Mouse (Mus musculus): ENCODE data around the gene Irs3. TPM values are rescaled to one million over a fixed set of nuclear protein-coding genes. Genes with fewer than 3 reads are reported as not detected.
A peak's percentile ranks its signal among the peaks of the same experiment; 100 is the strongest.

Irs3 gene
- polyA plus RNA-seq, 1 experiment from 2014 or later, result 0.18 TPM

DNA sequence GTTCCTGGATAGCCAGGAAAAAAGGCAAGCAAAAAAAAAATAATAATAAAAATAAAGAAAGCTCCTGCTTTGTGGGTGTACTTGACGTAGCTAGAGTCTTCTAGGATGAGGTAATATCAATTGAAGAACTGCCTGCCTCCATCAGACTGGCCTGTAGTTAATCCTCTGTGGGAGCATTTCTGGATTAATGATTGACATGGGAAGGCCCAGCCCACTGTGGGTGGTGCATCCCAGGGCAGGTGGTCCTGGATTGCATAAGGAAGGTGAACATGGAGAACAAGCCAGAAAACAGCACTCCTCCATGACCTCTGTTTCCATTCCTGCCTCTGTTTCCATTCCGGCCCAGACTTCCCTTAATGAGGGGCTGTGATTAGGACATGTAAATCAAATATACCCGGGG, 33.2 kb upstream of the Irs3 start:
- Histone ChIP-seq H3K4me3 (replicated peaks) (no peak overlapping the region), H3K4me1 (replicated peaks) (0 out of 2 replicates have a peak, but pooled peaks cover 2% of the 10 kb centered on the region), H3K27me3 (replicated peaks) (no peaks in the 10 kb centered on the region), H3K27ac (no peak overlapping the region), H3K36me3 (no peaks in the 10 kb centered on the region), H3K9ac (no peak overlapping the region), H3K4me2 (replicated peaks) (no peak overlapping the region), H3K9me3 (no peaks in the 10 kb centered on the region)
- no peak for ATAC-seq
- WGBS, result 69% methylated on average over 3 of the region's 3 CpGs

DNA sequence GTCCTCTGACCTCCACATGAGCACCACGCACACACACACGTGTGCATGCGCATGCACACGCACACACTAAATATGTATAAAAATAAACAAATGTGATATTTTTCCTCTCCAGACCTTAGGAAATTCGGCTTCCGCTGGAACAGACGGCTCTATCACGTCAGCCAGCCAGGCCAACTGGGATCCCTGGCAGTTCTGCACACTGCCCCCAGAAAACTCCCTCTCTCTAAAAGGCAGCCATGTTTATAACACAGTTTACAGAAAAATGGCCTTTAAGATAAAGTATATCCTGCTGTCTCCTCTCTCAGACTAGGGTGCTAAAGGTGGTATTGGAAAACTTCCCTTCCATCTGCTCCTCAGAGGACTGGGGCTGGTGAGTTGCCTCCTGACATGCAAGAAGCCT, 32.3 kb upstream of the Irs3 start:
- Histone ChIP-seq H3K36me3 (no peaks in the 10 kb centered on the region), H3K4me1 (replicated peaks) (peaks cover 8% of the 10 kb centered on the region; the same call in 1 of the 2 replicates), H3K9me3 (no peaks in the 10 kb centered on the region), H3K9ac (no peak overlapping the region), H3K4me3 (replicated peaks) (no peak overlapping the region), H3K27ac (no peak overlapping the region), H3K4me2 (replicated peaks) (no peak overlapping the region), H3K27me3 (replicated peaks) (no peaks in the 10 kb centered on the region)
- WGBS, result 92% methylated on average over 8 of the region's 8 CpGs
- no peak for ATAC-seq

DNA sequence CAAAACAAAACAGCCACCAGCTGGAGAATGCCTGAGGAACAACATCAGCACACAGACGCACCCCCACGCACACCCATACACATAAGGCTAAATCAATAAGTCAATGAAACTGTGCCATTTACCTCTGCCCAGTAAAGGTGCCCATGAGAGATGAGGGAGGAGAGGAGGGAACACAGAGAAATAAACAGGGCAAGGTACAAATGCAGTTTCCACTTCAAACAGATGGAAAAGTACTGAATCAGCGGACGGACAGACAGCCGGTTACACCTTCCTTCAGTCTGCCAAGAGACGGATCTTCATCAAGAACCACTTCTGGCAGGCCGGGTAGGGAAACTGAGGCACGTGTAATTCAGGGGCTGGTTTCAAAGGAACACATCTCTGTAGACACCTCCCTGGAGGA, 29.3 kb upstream of the Irs3 start:
- WGBS, result 88% methylated on average over 8 of the region's 8 CpGs
- H3K9me3 ChIP-seq, result no peaks in the 10 kb centered on the region
- no peak overlapping the region for H3K4me2 ChIP-seq (replicated peaks)
- no peaks in the 10 kb centered on the region for H3K36me3 ChIP-seq
- no peak overlapping the region for H3K4me3 ChIP-seq (replicated peaks)
- H3K27ac ChIP-seq, result no peak overlapping the region
- peaks cover 33% of the 10 kb centered on the region for H3K4me1 ChIP-seq (replicated peaks)
- H3K27me3 ChIP-seq (replicated peaks), result no peaks in the 10 kb centered on the region
- ATAC-seq, result no peak
- H3K9ac ChIP-seq, result no peak overlapping the region

DNA sequence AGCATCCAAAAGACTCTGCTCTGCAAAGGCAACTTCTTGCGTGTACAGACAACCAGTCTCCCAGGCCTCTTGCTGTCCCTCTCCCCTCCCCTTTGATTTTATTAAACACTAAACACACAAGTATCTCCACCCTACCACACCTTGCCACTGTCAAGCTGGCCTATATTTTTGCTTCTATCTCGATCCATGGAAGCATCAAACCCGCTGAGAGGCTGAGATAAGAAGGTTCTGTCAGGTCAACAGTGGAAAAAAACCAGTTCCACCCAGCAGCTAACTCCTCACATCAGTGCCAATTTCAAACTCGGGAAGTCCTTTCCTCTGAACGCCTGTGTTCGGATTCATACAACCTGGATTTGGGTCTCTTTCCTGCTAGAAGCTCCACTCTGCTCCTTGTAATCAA, 27.5 kb upstream of the Irs3 start:
- no peak overlapping the region for H3K9ac ChIP-seq

DNA sequence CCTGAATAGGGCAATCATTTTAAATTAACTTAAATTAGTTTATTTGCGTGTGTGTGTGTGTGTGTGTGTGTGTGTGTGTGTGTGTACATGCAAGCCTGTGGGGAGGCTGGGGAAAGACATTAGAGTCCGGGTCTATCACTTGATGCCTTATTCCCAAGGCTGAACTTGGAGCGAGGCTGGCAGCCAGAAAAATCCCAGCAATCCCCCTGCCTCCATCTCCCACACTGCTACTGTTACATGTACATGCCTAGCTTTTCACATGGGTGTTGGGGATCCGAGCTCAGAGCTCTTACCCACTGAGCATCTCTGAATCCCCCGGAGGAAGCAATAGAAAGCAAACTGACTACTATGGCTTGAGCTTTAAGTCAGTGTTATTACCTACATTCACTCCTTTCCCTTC, 26.8 kb upstream of the Irs3 start:
- Histone ChIP-seq H3K4me3 (replicated peaks) (no peak overlapping the region), H3K27me3 (replicated peaks) (no peaks in the 10 kb centered on the region), H3K36me3 (no peaks in the 10 kb centered on the region), H3K9ac (no peak overlapping the region), H3K9me3 (no peaks in the 10 kb centered on the region), H3K4me2 (replicated peaks) (peak overlapping the region; percentile 41; the same call in 1 of the 2 replicates), H3K4me1 (replicated peaks) (peaks cover 32% of the 10 kb centered on the region), H3K27ac (peak overlapping the region; percentile 91)
- ATAC-seq, result no peak
- 59% methylated on average over 5 of the region's 5 CpGs for WGBS

More for the DNA sequence above, 27.5 kb upstream of the Irs3 start:
- Histone ChIP-seq H3K4me2 (replicated peaks) (no peak overlapping the region), H3K4me1 (replicated peaks) (peaks cover 32% of the 10 kb centered on the region), H3K36me3 (no peaks in the 10 kb centered on the region), H3K4me3 (replicated peaks) (no peak overlapping the region), H3K9me3 (no peaks in the 10 kb centered on the region), H3K27me3 (replicated peaks) (no peaks in the 10 kb centered on the region), H3K27ac (0 out of 2 replicates have a peak overlapping the region, but pooled peaks have one; percentile 91)
- 69% methylated on average over 6 of the region's 6 CpGs for WGBS
- ATAC-seq, result no peak

DNA sequence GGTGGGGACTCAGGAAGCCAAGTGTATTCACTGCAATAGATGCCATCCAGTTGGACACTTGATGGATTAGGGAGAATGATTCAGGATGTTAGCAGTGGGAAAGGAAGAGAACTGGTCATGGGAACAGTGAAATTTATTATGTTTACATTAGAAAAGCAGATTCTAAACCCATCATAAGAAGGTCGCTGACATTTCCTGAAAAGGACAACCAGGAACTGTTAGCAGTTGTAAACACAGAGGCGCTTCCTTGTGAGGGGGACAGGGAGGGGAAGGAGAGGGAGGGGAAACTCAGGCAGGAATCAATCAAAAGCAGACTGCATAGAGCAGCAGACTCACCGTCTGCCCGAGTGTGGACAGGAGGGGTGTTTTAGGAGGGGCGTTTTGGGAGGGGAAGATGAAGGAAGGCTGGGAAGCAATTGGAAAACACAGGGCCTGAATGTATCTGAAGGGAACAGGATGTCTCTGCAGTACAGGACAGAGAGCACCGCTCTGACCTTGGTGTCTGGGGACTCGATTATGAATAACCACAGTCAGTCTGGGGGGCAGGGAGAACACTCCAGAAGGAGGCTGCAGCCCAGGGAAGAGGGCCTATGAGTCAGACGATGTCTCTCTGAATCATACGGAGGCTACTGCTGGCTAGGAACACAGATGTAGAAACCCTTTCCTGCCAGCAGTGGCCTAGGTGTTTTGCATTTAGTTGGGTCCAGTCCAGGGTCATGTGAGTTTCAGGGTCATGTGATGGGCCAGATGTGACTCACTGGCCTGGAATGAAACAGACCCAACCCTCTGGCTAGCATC, 26.1 kb upstream of the Irs3 start:
- Histone ChIP-seq H3K9me3 (no peaks in the 10 kb centered on the region), H3K4me2 (replicated peaks) (peak overlapping the region; percentile 41), H3K27me3 (replicated peaks) (no peaks in the 10 kb centered on the region), H3K27ac (peak overlapping the region; percentile 91), H3K4me1 (replicated peaks) (peaks cover 32% of the 10 kb centered on the region), H3K9ac (no peak overlapping the region), H3K36me3 (peaks cover 5% of the 10 kb centered on the region; the same call in 1 of the 2 replicates), H3K4me3 (replicated peaks) (no peak overlapping the region)
- peak; percentile 87 for ATAC-seq
- 2% methylated on average over 9 of the region's 9 CpGs for WGBS

DNA sequence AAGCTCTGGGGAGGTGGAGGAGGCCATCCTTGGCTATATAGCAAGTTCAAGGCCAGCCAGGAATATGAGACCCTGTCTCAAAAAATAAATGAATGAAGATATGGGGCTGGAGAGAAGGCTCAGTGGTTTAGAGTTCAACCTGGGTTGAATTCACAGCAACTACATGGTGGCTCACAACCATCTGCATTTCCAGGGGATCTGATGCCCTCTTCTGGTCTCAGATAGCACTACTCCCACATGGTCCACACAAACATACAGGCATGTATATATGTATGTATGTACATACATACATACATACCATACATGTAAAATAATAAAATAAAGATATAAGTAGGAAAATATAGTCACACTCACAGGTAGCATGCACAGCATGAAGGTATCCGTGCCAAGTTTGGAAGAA, 24.7 kb upstream of the Irs3 start:
- ATAC-seq, result no peak
- no peak overlapping the region for H3K4me2 ChIP-seq (replicated peaks)
- 84% methylated on average over 1 of the region's 1 CpGs for WGBS
- H3K4me3 ChIP-seq (replicated peaks), result no peak overlapping the region
- peaks cover 32% of the 10 kb centered on the region for H3K4me1 ChIP-seq (replicated peaks)
- H3K9me3 ChIP-seq, result no peaks in the 10 kb centered on the region
- no peak overlapping the region for H3K9ac ChIP-seq
- H3K27ac ChIP-seq, result 0 out of 2 replicates have a peak overlapping the region, but pooled peaks have one; percentile 29
- H3K36me3 ChIP-seq, result peaks cover 9% of the 10 kb centered on the region; the same call in 1 of the 2 replicates
- H3K27me3 ChIP-seq (replicated peaks), result no peaks in the 10 kb centered on the region

- Histone ChIP-seq H3K9ac (no peak overlapping the region), H3K36me3 (peaks cover 9% of the 10 kb centered on the region; the same call in 1 of the 2 replicates), H3K27me3 (replicated peaks) (no peaks in the 10 kb centered on the region), H3K9me3 (no peaks in the 10 kb centered on the region), H3K4me2 (replicated peaks) (0 out of 2 replicates have a peak overlapping the region, but pooled peaks have one; percentile 27), H3K27ac (peak overlapping the region; percentile 48), H3K4me1 (replicated peaks) (peaks cover 32% of the 10 kb centered on the region), H3K4me3 (replicated peaks) (no peak overlapping the region)
- WGBS, result 56% methylated on average over 10 of the region's 10 CpGs
- no peak for ATAC-seq
These were observed 23.5 kb upstream of the Irs3 start for GRCm38 (mm10) chr5:137668971-137669370.

- WGBS, result 61% methylated on average over 9 of the region's 9 CpGs
- Histone ChIP-seq H3K27me3 (replicated peaks) (no peaks in the 10 kb centered on the region), H3K36me3 (peaks cover 17% of the 10 kb centered on the region; the same call in 1 of the 2 replicates), H3K4me2 (replicated peaks) (peak overlapping the region; percentile 24), H3K4me1 (replicated peaks) (peaks cover 10% of the 10 kb centered on the region), H3K9ac (no peak overlapping the region), H3K9me3 (no peaks in the 10 kb centered on the region), H3K27ac (no peak overlapping the region), H3K4me3 (replicated peaks) (no peak overlapping the region)
- ATAC-seq, result peak; percentile 67
These were observed 17.5 kb upstream of the Irs3 start for GRCm38 (mm10) chr5:137663057-137663456.

GRCm38 (mm10) chr5:137660064-137660688, 14.7 kb upstream of the Irs3 start:
- H3K9me3 ChIP-seq, result no peaks in the 10 kb centered on the region
- H3K4me1 ChIP-seq (replicated peaks), result peaks cover 10% of the 10 kb centered on the region
- 81% methylated on average over 6 of the region's 6 CpGs for WGBS
- peaks cover 10% of the 10 kb centered on the region; the same call in 1 of the 2 replicates for H3K36me3 ChIP-seq
- H3K9ac ChIP-seq, result no peak overlapping the region
- H3K4me2 ChIP-seq (replicated peaks), result no peak overlapping the region
- H3K4me3 ChIP-seq (replicated peaks), result no peak overlapping the region
- no peaks in the 10 kb centered on the region for H3K27me3 ChIP-seq (replicated peaks)
- ATAC-seq, result no peak
- no peak overlapping the region for H3K27ac ChIP-seq

DNA sequence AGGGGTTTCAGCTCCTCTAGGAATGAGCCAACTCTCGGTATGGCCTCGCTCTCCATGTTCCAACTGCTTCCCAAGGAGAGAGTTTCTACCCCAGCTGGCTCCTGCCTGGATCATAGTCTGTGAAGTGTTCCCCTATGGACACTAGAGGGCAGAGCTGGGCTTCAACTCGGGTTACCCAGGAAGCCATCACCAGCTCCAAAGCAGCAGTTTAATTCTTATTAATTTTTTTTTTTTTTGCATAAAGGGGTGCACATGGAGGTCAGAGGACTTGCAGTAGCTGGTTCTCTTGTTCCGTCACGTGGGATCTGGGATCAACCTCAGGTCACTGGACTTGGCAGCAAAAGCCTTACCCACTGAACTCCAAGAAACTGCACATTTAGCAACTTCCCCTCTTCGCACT, 11.5 kb upstream of the Irs3 start:
- no peak overlapping the region for H3K27ac ChIP-seq
- 22% methylated on average over 6 of the region's 6 CpGs for WGBS
- no peak overlapping the region for H3K9ac ChIP-seq
- ATAC-seq, result peak; percentile 63
- no peaks in the 10 kb centered on the region for H3K4me1 ChIP-seq (replicated peaks)
- no peak overlapping the region for H3K4me2 ChIP-seq (replicated peaks)
- peaks cover 12% of the 10 kb centered on the region; the same call in 1 of the 2 replicates for H3K36me3 ChIP-seq
- H3K9me3 ChIP-seq, result no peaks in the 10 kb centered on the region
- no peak overlapping the region for H3K4me3 ChIP-seq (replicated peaks)
- no peaks in the 10 kb centered on the region for H3K27me3 ChIP-seq (replicated peaks)

- Histone ChIP-seq H3K27ac (no peak overlapping the region), H3K4me2 (replicated peaks) (no peak overlapping the region), H3K9ac (no peak overlapping the region), H3K9me3 (no peaks in the 10 kb centered on the region), H3K4me1 (replicated peaks) (peaks cover 13% of the 10 kb centered on the region), H3K4me3 (replicated peaks) (no peak overlapping the region), H3K36me3 (peaks cover 14% of the 10 kb centered on the region; the same call in 1 of the 2 replicates), H3K27me3 (replicated peaks) (no peaks in the 10 kb centered on the region)
- WGBS, result 73% methylated on average over 7 of the region's 7 CpGs
- no peak for ATAC-seq
These were observed 9.2 kb upstream of the Irs3 start for GRCm38 (mm10) chr5:137654746-137655145.
